Mouse (Mus musculus) adrenal gland, postnatal 36 days (tissue): Measurements from ENCODE around the gene Med27. TPM values are rescaled to one million over a fixed set of nuclear protein-coding genes. Genes with fewer than 3 reads are reported as not detected.
"Not testable (repeated sequence)": the region's sequence is repeated elsewhere in the genome, so short reads cannot be mapped to it uniquely, and the experiment has no call there.

Experiments
- DNase-seq, 2 experiments: peaks; one replicate each; pipeline ENCODE4 v3.0.0; 2021; ENCODE audit warnings: mixed read lengths in 1 of 2
- total RNA-seq, 2 experiments: library from RNA; stranded (reverse); gene quantifications; 2 replicates each; pipeline ENCODE4 v1.2.3; 2021

Gene Med27
- total RNA-seq, 2 experiments from 2014 or later, result 26.8 to 27.2 TPM

- no peak for DNase-seq
Measured at GRCm38 (mm10) chr2:29520206-29520605, 173.6 kb downstream of the Med27 start.

DNA sequence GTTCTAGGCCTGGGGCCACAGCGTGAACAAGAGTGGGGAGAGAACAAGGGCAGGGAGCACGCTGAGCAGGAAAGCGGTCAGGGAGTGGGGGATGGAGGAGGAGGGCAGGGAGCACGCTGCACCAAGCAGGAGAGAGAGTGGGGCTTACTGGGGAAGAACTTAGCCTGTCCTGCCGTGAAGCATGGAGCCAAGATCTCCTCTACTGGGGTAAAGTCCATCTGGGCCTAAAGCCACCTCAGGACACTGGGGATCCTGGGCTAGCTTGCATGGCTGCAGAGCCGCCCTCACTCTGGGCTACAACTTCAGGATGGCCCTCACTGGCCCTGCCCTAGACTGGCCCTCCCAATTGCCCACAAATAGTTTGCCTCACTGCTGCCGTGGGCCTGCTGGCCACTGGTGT, 174.9 kb downstream of the Med27 start:
- no peak for DNase-seq

DNA sequence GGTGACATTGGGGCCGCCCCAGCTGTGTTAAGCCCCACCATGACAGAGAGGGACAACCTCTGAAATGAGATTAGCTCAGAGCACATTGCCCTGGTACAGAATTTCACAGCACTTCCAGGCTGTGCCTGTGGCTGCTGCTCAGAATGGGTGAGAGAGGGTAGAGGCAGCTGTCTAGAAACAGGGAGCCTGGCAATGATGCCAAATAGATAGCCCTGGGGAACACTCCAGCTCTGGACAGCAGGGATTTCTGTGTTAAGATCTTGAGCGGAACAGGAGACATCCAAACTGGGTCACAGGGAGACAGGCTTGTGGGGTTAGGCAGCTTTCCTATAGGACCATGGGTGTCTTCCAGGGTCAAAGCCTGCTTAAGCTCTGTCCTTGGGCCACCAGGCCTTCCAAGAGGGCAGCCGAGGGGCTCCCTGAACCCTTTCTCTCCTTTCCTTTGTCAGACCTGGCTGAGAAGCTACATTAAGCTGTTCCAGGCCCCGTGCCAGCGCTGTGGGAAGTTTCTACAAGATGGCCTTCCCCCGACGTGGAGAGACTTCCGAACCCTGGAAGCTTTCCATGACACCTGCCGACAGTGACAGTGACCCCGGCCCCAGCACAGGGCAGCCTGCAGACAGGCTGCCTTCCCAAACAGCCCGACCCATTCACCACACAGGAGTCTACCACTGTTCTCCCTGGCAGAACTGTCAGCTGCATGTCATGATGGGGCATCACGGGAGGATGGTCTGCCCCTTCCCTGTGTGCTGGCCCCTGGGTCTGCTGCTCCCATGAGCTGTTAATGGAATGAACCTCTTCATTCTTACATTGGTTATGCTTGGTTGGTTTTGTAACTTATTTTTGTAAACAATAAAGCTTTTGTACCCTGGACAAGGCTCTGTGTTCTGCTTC, 177.5 kb downstream of the Med27 start:
- DNase-seq, result peak; percentile 41 to 56

GRCm38 (mm10) chr2:29525273-29525805, 178.7 kb downstream of the Med27 start:
- no peak for DNase-seq

DNA sequence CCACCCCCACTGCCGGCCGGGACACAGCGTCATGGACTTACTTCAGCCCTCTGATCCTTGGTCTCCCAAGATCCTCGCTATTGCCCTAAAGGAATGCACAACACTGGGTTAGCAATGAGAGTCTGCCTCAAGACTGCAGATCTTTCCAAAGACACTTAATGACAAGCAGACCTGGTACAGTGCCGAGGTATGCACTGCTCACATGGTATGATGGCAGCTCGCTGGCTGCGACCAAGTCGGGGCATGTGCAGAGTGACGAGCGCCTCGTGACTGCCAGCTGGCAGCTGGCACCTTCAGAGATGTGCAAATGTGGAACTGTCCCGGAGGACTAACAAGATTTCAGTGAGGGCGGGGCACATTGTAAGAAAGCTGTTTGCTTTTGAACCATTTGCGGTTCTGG, 179.6 kb downstream of the Med27 start:
- DNase-seq, result peak in 1 of 2 experiments; percentile 28

DNA sequence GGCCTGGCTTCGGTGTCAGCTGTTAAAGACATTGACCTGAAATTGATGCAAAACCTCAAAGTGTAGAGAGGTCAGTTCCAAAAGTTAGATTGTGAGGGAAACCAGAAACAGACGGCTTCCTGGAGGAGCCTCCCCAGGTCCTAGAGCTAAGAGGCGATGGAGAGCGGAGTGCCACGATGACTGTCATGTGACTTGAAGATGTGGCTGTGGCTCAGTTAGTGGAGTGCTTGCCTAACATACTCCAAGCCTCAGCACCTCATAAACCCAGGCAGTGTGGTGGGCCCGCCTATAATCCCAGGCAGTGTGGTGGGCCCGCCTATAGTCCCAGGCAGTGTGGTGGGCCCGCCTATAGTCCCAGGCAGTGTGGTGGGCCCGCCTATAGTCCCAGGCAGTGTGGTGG, 180.9 kb downstream of the Med27 start:
- DNase-seq, result not testable (repeated sequence)

DNA sequence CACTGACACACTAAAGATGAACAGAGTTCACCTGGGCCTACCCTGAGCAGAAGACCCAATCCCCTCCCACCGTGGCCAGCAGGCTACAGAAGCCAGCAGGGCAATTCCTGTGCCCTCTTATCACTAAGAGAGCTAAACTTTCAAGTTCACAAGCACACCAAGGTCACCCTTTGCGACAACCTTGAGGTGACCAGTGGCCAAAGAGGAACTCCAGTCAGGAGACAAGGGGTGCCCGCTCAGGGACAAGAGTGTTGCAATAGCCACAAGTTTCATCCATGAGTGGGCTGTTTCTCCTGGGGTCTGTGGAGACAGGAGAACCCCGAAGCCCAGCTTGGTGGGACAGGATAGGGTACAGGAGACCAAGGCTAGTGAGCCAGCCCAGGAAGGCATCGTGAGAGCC, 182.2 kb downstream of the Med27 start:
- peak; percentile 40 to 43 for DNase-seq

DNA sequence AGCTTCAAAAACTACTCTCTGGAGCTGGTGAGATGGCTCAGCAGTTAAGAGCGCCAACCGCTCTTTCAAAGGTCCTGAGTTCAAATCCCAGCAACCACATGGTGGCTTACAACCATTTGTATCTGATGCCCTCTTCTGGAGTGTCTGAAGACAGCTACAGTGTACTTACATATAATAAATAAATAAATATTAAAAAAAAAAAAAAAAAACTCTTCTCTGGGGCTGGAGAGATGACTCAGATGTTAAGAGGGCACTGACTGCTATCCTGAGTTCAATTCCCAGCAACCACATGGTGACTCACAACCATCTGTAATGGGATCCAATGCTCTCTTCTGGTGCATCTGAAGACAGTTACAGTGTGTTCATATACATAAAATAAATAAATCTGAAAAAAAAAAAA, 183.2 kb downstream of the Med27 start:
- not testable (repeated sequence) for DNase-seq

DNA sequence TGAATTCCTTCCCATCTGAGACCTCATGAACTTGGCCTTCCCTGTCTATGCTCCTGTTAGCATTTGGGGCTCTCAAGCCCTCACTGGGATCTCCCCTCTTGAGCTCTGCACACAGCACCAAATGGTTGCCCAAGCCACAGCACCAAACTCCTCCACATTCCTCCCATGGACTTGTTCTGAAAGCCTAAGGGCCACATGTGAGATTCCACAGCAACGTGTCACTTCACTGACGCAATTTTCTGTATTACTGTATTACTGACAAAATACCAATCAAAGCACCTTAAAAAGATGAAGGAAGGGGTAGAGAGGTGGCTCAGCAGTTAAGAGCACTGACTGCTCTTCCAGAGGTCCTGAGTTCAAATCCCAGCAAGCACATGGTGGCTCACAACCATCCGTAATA, 185.6 kb downstream of the Med27 start:
- no peak for DNase-seq

GRCm38 (mm10) chr2:29532921-29533320, 186.3 kb downstream of the Med27 start:
- DNase-seq, result no peak

- DNase-seq, result no peak
Measured at GRCm38 (mm10) chr2:29535566-29536244, 189.1 kb downstream of the Med27 start.

- no peak for DNase-seq
Measured at GRCm38 (mm10) chr2:29536481-29536880, 189.9 kb downstream of the Med27 start.

DNA sequence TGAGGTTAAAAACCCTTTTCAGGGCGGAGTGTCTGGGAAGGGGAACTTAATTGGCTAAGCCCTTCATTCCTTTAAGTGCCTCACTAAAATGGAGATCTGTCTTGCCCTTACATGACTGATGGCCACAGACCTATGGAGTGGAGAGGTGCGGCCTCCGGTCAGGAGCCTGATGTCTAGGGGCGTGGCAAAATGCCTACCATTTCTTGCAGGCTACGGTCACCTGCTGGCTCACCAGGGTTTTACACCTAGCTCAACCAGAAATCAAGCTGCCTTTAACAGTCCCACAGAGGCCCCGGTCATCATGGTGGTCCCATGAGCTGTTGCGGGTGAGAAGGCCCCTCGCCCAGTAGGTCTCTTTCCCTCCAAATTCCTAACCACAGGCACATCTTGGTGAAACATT, 190.7 kb downstream of the Med27 start:
- DNase-seq, result no peak

DNA sequence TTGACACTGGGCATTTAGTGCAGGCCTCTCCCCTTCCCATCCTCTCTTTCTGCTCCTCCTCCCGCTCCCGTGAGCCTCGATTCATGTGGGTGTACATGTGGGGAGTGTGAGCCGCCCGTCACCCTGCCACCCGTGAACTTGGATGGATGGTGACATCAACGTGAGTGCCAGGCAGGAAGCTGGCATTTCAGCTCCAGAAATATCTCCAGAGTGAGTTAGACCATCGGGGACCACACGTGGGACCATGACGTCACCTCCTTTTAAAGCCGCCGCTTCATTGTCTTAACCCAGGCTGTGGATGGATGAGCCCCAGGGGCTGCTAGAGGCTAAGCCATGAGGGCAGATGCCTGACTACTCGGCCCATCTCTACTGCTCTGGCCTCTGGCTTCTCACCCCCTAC, 195.4 kb downstream of the Med27 start:
- DNase-seq, result no peak

DNA sequence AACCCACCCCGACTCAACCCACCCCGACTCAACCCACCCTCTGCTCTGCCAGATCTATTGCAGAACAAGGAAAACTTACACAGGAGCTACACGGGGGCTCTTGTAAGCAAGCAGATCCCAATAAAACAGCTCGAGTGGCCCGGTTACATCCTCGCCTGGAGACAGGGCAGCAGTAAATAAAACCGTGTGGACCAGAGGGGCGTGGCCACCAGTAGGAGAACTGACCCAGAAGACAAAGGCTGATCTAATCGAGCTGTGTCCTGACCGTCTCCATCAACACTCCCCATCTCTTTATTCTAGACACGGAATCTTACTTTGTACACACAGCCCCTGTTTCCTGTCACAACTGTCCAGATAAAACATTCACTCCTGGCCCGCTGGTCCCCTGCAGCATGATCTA, 200.0 kb downstream of the Med27 start:
- peak in 1 of 2 experiments; percentile 32 for DNase-seq

GRCm38 (mm10) chr2:29551816-29552585, 205.4 kb downstream of the Med27 start:
- DNase-seq, result no peak

DNA sequence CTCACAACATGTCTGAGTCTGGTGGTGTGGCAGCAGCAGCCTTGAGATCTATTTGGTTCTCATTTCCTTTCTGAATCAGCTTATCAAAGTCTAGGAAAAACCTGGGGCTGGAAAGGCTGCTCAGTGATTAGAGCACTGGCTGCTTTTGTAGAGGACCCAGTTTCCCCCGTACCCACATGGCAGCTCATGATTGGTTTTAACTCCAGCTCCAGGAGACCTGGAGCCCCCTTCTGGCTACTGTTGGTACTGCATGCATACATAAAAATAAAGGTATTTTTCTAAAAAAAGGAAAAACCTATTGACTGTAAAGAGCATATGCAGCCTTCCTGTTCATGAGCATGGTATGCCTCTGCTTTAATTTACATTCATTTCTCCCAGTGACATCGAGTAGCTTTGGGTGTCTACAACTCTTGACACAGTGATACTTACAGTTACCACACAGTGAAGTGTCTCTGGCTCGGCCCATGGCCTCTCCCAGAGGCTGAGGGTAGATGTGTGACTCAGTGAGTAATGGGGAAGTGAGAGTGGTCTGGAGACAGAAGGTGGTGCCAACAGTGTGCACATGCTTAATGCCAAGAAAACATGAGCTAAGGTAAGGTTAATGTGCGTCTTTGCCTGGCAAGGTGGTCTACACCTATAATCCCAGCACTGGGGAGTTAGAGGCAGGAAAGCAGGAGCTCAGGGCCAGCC, 207.5 kb downstream of the Med27 start:
- DNase-seq, result peak; percentile 33 to 61

DNA sequence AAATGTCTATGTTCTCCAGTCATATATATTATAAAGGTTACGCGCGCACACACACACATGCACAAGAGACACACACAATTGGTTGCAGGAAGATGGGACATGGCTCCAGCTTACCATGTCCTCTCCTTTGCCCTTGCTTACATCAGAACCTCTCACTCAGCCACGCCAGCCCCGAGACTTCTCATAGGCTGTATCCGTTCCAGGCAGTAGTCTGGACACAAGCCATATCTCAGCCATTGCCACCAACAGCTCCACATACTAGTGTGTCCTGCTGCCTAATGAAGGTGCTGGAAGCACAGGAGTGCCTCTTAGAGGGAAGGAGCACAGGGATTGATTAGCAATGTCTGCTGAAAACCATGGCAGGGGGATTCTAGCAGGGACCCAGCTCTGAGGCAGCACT, 211.9 kb downstream of the Med27 start:
- no peak for DNase-seq

GRCm38 (mm10) chr2:29559955-29560354, 213.3 kb downstream of the Med27 start:
- DNase-seq, result peak; percentile 20 to 43

DNA sequence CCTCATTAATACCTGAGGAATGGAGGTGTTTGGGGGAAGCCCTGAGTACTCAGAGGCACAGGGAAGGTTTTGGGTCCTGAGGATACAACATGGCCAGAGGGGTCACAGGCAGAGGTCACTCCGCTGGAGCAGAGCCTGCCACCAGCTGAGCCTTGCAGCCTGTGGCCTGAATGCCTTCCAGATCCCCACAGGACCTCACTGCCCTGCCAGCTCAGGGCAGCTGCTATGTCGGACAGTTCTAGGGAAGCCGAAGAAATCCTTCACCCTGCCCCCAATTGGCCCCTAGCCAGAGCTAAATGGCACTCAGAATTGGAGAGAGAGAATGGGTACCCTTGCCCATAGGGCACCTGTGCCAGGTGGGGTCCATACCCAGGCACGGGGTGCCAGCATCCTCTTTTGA, 214.8 kb downstream of the Med27 start:
- peak in 1 of 2 experiments; percentile 10 for DNase-seq

DNA sequence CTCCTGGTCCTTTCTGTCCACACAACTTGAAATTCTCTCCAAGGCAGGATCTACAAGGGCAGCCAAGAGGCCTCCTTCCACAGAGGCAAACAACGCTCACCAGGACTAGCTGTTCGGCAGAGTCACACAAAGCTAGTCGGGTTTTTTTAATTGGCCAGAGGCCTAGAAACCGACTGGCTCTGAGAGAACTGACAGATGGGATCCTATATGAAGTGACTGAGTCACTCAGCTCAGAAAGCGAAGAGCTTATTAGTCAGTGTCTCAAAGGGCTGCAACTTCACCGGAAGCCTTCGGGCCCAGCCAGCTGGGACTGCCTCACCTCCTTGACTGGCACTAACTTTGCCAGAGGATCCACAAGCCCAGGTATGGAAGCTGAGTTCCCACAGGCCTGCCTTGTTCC, 217.4 kb downstream of the Med27 start:
- DNase-seq, result peak in 1 of 2 experiments; percentile 19
